Mouse (Mus musculus): ENCODE measurements at regions not wholly inside any gene's neighbourhood (a gene's known extent, or its start where the extent isn't known, plus 50 kb on each side); places are given as distances from the start of the nearest gene placed in this dataset.
A peak's percentile ranks its signal among the peaks of the same experiment; 100 is the strongest.
"Not testable (repeated sequence)": the region's sequence is repeated elsewhere in the genome, so short reads cannot be mapped to it uniquely, and the experiment has no call there.

- DNase-seq = not testable (repeated sequence)
Measured at GRCm38 (mm10) chr12:82056782-82057611, 112.1 kb upstream of the Sipa1l1 start.

DNA sequence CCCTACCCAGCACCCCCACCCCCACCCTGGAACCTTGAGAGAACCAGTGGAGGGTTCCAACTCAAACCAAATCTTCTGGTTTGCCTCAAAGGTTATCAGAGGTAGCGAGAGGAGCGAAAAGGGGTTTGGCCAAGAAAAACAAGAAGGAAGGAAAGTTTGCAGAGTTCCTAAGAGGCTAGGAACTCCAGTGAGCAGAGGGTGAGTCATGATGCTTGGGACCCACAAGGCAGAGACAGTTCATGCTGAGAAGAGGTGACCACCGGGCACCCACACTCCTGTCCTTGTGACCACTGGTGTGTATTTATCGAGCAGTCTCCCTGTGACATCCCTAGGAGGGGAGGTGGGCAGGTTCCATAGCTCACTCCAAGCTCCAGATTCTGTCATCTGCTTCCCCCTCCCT lies 104.1 kb upstream of the Sipa1l1 start:
- no peak for DNase-seq

DNA sequence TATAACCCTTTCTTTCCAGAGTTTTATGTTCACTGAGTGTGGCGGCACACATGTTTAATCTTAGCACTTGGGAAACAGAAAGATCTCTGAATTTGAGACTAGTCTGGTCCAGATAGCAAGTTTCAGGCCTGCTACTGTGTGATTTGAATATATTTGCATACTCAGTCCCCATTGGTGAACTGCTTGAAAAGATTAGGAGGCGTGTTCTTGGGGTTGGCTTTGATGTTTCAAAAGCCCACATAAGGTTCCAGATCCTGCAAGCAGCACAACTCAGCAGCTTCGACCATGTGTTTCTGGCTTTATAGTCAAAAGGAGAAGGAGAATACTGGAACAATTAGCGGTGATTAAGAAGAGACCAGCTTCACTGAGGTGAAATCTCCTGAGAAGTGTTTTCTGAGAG lies 102.3 kb upstream of the Sipa1l1 start:
- DNase-seq = no peak

GRCm38 (mm10) chr12:82069621-82070020 lies 99.5 kb upstream of the Sipa1l1 start:
- no peak for DNase-seq

DNA sequence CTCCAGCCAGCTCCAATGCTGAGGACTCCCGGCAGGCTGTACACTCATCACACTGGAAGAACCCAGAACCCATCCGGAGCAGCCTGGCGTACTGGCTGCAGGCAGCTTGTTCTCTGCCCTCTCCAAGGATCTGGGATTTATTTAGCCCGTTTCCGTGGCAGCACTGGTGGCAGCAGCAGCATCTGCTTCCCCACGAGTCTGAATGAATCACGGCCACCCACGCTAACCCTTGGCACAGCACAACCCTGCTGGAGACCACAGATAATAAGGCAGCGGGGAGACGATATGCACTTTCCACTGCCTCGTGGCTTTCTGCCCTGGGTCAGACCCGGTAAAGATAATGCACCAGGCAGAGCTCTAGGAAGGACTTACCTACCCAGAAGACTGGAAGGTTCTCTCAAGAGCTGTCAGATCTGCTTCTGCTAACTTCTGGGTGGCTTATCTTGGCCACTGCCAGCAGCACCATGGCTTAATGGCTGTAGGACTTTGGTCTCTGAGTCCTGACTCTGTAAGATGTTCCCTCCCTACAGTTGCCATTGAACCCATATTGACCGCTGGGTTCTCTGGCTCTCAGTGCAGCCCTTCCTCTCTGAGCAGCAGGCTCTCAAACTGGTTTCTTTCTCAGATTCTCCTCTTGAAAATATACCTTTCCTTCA lies 96.2 kb upstream of the Sipa1l1 start:
- peak; percentile 43 to 53 for DNase-seq

DNA sequence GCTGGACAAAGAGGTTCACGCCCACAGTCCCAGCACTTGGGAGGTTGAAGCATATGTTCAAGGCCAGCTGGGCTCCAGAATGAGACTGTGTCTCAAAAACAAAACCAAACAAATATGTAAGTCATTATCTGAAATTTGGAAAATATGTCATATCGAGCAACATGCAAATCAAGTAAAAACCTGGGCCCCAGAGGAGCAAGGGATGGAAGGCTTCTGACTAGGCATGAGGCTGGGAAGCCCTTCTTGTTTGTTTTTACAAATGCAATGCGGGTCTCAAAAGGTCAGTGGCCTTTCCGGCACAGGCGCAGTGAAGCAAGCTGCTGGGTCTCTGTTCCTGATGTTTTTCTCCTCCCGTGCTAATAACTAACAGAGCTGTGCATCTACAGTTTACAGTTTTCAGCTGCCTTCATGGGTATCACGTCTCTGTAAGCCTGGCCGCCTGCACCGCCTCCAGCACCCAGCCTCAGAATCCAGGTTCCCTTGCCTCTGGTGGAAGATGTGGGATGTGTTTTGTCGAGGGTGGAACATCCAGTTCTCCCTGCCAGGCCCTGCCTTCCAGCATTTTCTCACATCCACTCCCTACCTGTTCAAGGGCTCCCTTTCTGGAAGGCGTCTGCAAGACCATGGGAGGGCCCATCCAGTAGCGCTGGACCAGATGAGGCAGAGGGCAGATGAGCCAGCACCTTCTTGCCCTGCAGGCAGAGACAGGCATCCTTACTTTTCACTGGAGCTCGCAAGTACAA lies 93.5 kb upstream of the Sipa1l1 start:
- DNase-seq = no peak

GRCm38 (mm10) chr12:82076766-82077165 lies 92.4 kb upstream of the Sipa1l1 start:
- DNase-seq = no peak

- no peak for DNase-seq
Measured at GRCm38 (mm10) chr12:82077945-82078344, 91.2 kb upstream of the Sipa1l1 start.

GRCm38 (mm10) chr12:82078740-82079139 lies 90.4 kb upstream of the Sipa1l1 start:
- DNase-seq = no peak

DNA sequence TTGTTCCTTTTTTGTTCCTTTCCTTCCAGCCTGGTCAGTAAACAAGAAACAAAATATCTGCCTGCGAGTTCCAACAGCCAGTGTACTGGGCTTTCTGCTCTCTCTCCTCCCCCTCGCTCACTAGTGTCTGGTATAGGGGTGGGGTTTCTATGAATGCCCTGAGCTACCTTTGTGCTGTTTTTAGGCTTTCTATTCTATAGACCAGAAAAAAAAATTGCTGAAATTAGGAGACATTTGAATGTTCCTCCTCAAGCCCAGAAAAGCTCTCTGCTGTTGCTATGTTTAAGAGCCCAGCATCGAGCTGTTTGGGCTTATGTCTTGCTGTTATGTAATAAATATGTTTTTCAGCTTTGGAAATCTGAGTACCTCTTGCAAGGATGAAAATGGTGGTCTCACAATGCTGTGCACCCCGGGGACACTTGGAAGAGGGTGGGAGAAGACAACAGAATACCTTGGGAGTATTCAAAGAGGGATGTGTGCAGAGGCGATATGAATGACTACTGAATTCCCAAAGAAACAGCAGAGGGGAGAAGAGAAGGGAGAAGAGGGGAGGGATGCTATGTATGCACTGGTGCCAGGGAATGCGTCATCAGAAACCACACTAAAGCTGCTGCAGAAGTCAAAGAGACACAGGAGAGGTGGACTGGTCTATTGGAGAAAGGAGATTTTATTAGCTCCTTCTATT lies 88.8 kb upstream of the Sipa1l1 start:
- DNase-seq = no peak

- DNase-seq = not testable (repeated sequence)
Measured at GRCm38 (mm10) chr12:82082596-82082995, 86.5 kb upstream of the Sipa1l1 start.

- DNase-seq = no peak
Measured at GRCm38 (mm10) chr12:82085771-82086400, 83.2 kb upstream of the Sipa1l1 start.

DNA sequence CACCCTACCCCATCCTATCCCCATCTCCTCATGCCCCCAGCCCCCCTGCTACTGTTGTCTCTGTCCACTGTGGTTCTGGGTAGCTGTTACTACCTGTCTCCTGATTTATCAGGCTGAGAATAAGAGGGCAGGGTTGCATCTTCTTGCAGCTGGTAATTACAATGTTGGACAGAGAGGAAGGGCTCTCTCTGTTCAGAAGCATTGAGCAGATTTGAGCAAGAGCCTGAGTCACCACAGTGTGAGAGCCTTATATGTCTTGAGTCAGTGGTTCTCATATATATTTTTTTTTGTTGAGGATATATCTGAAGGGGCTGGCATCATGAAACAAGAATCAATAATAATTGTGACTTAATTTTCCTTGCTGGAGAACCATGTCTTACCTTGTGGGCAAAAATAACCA lies 82.7 kb upstream of the Sipa1l1 start:
- no peak for DNase-seq

DNA sequence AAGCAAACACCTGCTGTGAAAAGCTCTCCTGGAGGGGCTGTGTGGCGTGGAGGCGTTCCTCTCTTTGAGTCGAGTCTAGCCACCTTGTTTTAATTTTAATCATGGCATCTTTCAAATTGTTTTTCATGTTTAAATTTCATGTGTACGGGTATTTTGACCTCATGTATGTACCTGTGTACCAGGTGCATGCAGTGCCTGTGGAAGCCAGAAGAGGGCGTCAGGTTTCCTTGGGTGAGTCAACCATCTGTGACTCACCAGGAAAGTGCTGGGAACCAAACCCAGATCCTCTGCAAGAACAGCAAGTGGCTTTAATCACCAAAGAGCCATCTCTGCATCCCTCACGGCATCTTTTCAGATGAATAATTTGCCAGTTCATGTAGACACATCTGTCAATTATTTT lies 79.8 kb upstream of the Sipa1l1 start:
- no peak for DNase-seq

DNA sequence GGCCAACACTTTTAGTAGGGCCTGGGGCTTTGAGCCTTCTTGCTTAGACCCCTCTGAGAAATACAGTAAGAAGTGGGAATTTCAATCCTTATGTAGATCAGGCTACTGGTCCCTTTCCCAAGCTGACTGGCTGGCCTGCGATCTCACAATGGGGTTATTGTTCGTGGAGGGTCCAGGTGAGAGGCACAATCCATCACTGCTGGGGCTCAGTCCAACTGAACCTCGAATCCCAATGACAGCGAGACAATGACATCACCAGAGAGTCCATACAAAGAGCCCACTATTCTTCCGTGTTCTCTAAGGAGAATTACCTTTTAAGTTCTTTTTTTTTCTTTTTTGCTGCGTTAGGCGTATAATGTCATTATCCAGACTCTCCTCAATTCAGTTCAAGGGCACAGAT lies 75.8 kb upstream of the Sipa1l1 start:
- no peak for DNase-seq

DNA sequence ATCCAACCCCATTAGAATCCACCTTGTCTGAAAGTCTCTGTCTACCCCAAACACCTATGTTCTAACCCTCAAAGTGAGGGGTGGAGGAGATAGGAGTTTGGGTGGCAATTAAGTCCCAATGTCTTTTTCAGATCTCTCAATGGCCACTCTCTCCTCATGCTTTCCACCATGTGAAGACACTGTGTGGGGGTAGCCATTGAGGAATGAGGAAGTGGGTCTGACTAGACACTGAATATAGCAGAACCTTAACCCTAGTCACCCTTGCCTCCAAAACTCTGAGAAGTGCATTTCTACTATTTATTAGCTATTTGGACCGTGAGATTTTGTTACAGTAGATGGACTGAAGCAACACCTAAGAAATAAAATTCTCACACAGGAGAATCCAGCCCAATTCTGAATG lies 73.7 kb upstream of the Sipa1l1 start:
- no peak for DNase-seq

- DNase-seq = no peak
Measured at GRCm38 (mm10) chr12:82097126-82097525, 72.0 kb upstream of the Sipa1l1 start.

DNA sequence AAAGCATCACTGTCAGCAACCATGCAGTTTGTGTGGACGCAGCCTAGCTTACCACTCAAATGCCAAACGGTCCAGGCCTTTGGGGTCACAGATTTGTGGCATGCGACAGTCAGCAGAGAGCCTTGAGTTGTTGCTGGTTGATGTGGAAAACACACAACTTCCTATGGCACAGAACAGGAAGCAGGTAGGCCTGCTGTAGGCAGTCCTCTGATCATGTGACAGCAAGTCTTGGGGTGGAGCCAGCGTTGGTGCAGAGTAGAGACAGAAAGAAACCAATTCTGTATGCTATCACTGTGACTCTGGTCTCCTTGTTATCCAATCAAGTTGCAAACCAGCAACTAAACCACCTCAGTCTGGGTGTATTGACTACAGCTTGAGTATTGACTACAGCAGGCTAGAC lies 71.5 kb upstream of the Sipa1l1 start:
- DNase-seq = no peak

GRCm38 (mm10) chr12:82104211-82104610 lies 64.9 kb upstream of the Sipa1l1 start:
- DNase-seq = peak; percentile 72 to 78

DNA sequence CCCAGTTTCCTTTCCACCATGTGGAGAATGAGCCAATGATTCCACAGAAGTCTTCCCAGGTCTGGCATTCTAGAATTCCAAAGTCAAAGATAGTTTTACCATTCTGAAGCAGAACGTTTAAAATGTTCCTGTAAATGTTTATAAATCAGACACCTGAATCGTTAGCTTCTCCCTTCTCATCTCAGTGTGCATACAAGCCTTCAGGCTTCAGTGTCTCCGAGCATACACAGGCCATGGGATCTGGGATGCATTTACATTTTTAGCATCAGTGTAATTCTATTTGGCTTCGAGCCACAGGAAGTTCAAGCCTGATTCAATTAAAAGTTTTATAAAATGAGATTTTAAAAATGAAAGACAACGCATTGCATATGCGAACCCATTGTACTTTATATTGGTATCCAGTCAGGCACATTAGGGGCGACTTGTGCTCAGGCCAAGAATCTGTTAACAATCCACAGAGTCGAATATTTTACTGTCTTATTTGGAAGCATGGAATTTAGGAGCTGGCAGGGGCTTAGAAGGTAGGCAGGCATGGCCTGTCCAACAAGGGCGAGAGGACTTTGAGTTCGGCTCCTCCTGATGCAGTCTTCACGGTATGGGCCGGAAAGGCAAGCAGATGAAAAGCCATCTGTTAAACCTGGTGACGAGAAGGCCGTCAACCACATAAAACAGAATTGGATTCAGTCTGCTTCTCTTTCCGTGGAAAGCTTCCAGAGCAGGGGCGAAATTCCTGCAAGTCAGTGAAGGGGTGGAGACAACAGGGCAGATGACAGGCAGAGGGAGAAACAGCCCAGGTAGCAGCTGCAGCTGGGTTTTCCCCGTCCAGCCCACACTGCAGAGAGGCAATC lies 63.7 kb upstream of the Sipa1l1 start:
- peak; percentile 44 to 57 for DNase-seq

DNA sequence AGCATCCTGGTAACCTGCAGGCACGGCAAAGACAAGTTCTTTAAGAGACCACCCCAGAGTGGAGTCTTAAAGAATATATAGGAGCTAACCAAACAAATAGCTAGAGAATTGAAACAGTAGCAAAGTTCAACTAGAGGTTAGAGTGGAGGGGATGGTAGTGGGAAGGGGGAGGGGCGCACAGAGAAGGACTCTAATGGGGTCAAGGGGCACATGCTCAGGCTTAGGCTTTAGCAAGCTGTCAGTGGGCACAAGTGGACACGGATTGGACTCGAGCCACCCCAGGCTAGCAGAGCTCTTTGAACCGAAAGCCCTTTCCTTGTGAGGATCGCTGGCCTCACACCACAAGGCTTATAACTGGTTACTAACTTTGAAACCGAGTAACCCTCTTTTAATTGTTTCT lies 53.4 kb upstream of the Sipa1l1 start:
- no peak for DNase-seq

Data from cerebellum, postnatal 10 days (tissue).